Mouse (Mus musculus): ENCODE results near the gene Rars.

Rars gene

GRCm38 (mm10) chr11:35769746-35770437, 64.4 kb downstream of the Rars start:
- in situ Hi-C loops (cut with MseI, MboI), result no loop called here

DNA sequence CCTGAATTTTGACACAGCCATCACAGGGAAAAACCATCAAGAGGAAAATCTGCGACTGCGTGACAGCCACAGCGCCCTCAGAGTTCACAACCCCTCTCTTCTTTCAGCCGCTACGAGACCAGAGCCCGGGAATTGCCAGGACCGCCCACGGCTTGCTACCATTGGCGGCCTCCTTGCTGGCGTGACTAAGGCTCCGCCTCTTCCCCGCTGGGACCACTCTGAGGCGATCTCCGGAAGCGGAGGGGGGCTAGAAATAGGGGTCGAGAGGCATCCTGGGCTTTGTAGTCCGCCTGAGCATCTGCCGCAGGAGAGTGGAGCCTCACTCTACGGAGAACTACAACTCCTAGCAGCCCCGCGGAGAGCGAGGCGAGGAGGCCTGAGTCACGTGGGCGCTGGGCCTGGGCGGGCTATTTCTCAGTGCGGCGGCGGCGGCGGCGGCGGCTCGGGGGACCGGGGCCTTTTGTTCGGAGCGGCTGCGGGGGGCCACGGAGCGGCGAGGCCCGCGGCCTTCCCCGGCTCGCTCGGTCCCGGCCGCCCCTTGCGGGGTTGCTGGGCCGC, 65.0 kb downstream of the Rars start, which contains the start of gene Pank3:
Gene Pank3, plus strand, starts transcription at position 297 of the 558 bp plus-strand sequence.
- in situ Hi-C loops (cut with MseI, MboI), result no loop called here

GRCm38 (mm10) chr11:35766845-35767244, 67.5 kb downstream of the Rars start:
- in situ Hi-C loops (cut with MseI, MboI), result no loop called here

- in situ Hi-C loops (cut with MseI, MboI), result no loop called here
Measured at GRCm38 (mm10) chr11:35760627-35761003, 73.7 kb downstream of the Rars start.

- in situ Hi-C loops (cut with MseI, MboI), result no loop called here
Measured at GRCm38 (mm10) chr11:35760001-35760626, 74.2 kb downstream of the Rars start.

Measured in mouse trophoblast stem cell (cell line).